Mouse (Mus musculus): ENCODE results near the gene Arrb1. TPM values are rescaled to one million over a fixed set of nuclear protein-coding genes. Genes with fewer than 3 reads are reported as not detected.

Gene Arrb1
- polyA plus RNA-seq, 1 experiment from 2014 or later: 5.3 TPM

DNA sequence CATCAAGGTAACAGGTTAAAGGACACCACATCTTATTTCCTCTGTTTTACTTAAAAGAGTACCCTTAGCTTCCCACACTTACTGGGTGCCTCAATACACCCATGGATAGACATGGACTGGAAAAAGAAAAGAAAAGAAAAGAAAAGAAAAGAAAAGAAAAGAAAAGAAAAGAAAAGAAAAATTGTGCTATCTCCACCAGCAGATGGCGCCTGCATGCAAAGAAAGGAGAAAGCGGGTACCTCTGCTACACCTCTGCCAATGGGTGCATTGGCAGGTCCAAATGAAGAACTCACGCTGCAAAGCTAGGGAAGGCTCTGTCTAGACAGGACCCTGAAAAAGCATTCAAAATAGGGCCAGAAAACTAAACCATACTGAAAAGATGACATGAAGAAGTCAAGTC lies 83.6 kb downstream of the Arrb1 start:
- H3K27ac ChIP-seq (ENCODE audit: low read depth, low read length): no peak overlapping the region
- H3K4me3 ChIP-seq (ENCODE audit: low read depth, low read length): no peak overlapping the region
- no peak for DNase-seq (ENCODE audit: low spot score)
- no peaks in the 10 kb centered on the region for H3K36me3 ChIP-seq (ENCODE audit: control insufficient read depth, insufficient read depth, low read length)
- no peak for ATAC-seq (ENCODE audit: insufficient read depth, low FRiP score, low TSS enrichment)
- no peaks in the 10 kb centered on the region for H3K9me3 ChIP-seq (ENCODE audit: control insufficient read depth, low read length)
- no peak overlapping the region for H3K9ac ChIP-seq (ENCODE audit: low read length)
- H3K4me1 ChIP-seq (ENCODE audit: control insufficient read depth, insufficient read depth, low read length): 0 out of 2 replicates have a peak, but pooled peaks cover 2% of the 10 kb centered on the region
- 12% methylated on average over 3 of the region's 3 CpGs for WGBS
- no peaks in the 10 kb centered on the region for H3K27me3 ChIP-seq (ENCODE audit: control insufficient read depth, insufficient read depth, low read length)
- no peak overlapping the region for H3K4me2 ChIP-seq (ENCODE audit: low read depth)

DNA sequence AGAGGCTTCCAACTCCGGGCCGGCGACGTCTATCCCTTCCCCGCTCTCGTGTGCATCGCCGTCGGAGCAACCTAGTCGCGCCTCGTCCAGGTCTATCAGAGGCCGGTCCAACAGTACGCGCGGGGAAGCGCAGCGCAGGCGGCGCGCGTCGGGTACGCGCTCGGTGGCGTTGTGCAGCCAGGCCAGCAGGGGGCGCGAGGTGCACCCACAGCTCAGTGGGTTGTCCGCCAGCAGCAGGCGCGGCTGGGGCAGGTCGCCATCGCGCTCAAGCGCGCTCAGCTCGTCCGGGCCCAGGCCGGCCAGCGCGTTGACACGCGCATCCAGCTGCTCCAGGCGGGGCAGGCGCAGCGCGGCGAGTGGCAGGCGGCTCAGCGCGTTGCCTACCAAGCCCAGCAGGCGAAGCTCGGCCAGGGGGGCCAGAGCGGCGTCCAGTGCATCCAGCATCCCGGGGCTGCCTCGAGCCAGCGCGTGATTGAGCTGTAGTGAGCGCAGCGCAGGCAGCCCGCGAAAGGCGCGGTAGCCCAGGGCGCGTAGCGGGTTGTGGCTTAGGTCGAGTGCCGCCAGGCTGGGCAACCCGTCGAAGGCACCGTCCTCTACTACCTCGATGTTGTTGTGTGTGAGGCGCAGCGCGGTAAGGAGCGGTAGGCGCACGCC lies 90.6 kb downstream of the Arrb1 start:
- no peak overlapping the region for H3K27ac ChIP-seq (ENCODE audit: low read depth, low read length)

DNA sequence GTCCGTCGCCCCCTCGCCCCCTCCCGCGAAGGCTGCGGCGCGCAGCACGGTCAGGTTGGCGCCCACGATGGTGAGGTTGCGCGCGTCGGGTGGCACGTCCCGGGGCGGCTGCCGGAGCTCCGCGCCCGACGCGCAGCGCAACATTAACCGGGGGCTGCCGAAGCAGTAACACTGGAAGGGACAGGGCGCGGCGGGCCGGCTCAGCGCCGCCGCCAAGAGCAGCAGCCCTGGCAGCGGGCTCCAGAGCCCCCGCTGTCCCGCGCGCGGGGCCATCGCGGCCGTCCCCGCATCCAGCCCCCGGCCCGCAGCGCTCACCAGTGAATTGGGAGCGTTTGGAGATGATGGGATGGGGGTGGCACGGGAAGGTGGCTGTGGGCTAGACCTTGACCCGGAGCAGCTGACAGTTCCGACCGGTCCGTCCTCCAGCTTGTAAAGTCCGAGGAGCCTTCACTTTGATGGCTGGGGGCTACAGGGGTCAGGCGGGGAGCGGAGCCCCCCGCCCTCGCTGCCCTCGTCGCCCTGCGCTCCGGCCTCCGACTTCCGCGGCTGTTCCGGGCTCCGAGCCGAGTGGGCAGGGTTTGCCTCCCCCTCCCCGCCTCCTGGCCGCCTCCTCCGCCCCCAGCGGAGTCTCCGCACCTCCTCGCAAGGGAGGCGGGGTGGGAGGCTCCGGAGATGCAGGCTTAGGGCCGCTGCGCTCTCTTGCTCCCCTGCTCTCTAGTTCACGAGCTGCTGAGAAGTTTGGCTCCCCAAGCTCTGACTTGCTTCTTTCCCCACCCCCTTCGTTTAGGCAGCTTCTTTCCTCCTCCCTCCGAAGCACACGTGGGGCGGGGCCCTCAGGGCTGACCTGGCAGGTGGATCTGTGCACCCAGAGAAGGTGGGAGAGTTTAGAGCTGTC lies 91.4 kb downstream of the Arrb1 start, which contains the start of gene Tpbgl:
Tpbgl (minus strand) TSS at position 728 of the 895 bp plus-strand sequence.
- DNase-seq (ENCODE audit: low spot score) (peak; percentile 42), ATAC-seq (ENCODE audit: insufficient read depth, low FRiP score, low TSS enrichment) (0 out of 2 replicates have a peak, but pooled peaks have one; percentile 29)
- Histone ChIP-seq H3K27me3 (ENCODE audit: control insufficient read depth, insufficient read depth, low read length) (peaks cover 45% of the 10 kb centered on the region), H3K36me3 (ENCODE audit: control insufficient read depth, insufficient read depth, low read length) (no peaks in the 10 kb centered on the region), H3K27ac (ENCODE audit: low read depth, low read length) (no peak within 1 kb of the TSS), H3K9me3 (ENCODE audit: control insufficient read depth, low read length) (no peaks in the 10 kb centered on the region), H3K4me2 (ENCODE audit: low read depth) (peak within 1 kb of the TSS; percentile 83), H3K9ac (ENCODE audit: low read length) (peak within 1 kb of the TSS; percentile 61), H3K4me1 (ENCODE audit: control insufficient read depth, insufficient read depth, low read length) (peaks cover 21% of the 10 kb centered on the region), H3K4me3 (ENCODE audit: low read depth, low read length) (peak within 1 kb of the TSS; percentile 45)
- WGBS: under 1% methylated on average over 68 of the region's 83 CpGs

More for the DNA sequence above, 90.6 kb downstream of the Arrb1 start:
- Histone ChIP-seq H3K9ac (ENCODE audit: low read length) (peak overlapping the region; percentile 61), H3K36me3 (ENCODE audit: control insufficient read depth, insufficient read depth, low read length) (no peaks in the 10 kb centered on the region), H3K4me3 (ENCODE audit: low read depth, low read length) (peak overlapping the region; percentile 45), H3K4me2 (ENCODE audit: low read depth) (peak overlapping the region; percentile 83), H3K27me3 (ENCODE audit: control insufficient read depth, insufficient read depth, low read length) (peaks cover 45% of the 10 kb centered on the region), H3K9me3 (ENCODE audit: control insufficient read depth, low read length) (no peaks in the 10 kb centered on the region), H3K4me1 (ENCODE audit: control insufficient read depth, insufficient read depth, low read length) (peaks cover 21% of the 10 kb centered on the region)
- WGBS: under 1% methylated on average over 79 of the region's 81 CpGs
- ATAC-seq (ENCODE audit: insufficient read depth, low FRiP score, low TSS enrichment) (peak; percentile 84), DNase-seq (ENCODE audit: low spot score) (peak; percentile 90)

DNA sequence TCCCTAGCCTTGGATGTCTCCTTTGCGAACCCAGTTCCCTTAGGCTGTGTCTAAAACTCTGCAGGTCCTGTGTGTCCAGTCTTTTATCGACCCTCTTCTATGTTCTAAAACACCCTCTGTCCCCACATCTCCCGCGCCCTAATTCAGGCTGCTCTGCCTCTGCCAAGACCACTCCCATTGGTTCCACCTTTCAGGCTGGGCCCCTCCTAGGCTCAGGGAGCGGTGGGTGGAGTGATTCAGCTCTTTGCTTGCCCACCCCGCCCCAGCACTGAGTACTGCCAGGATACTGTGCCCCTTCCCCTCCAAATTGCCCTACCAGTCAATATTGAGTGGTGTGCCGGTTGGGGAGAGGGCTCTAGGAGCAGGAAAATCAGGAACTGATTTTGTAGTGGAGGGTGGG lies 92.1 kb downstream of the Arrb1 start:
- 2% methylated on average over 7 of the region's 7 CpGs for WGBS
- H3K9ac ChIP-seq (ENCODE audit: low read length): no peak overlapping the region
- peak overlapping the region; percentile 83 for H3K4me2 ChIP-seq (ENCODE audit: low read depth)
- no peaks in the 10 kb centered on the region for H3K36me3 ChIP-seq (ENCODE audit: control insufficient read depth, insufficient read depth, low read length)
- no peaks in the 10 kb centered on the region for H3K9me3 ChIP-seq (ENCODE audit: control insufficient read depth, low read length)
- no peak overlapping the region for H3K27ac ChIP-seq (ENCODE audit: low read depth, low read length)
- H3K4me1 ChIP-seq (ENCODE audit: control insufficient read depth, insufficient read depth, low read length): peaks cover 19% of the 10 kb centered on the region
- DNase-seq (ENCODE audit: low spot score): no peak
- no peak overlapping the region for H3K4me3 ChIP-seq (ENCODE audit: low read depth, low read length)
- no peak for ATAC-seq (ENCODE audit: insufficient read depth, low FRiP score, low TSS enrichment)
- peaks cover 45% of the 10 kb centered on the region for H3K27me3 ChIP-seq (ENCODE audit: control insufficient read depth, insufficient read depth, low read length)

GRCm38 (mm10) chr7:99632286-99632685 lies 97.0 kb downstream of the Arrb1 start:
- WGBS: 17% methylated on average over 6 of the region's 6 CpGs
- Histone ChIP-seq H3K9ac (ENCODE audit: low read length) (no peak overlapping the region), H3K4me2 (ENCODE audit: low read depth) (no peak overlapping the region), H3K36me3 (ENCODE audit: control insufficient read depth, insufficient read depth, low read length) (no peaks in the 10 kb centered on the region), H3K4me1 (ENCODE audit: control insufficient read depth, insufficient read depth, low read length) (no peaks in the 10 kb centered on the region), H3K27ac (ENCODE audit: low read depth, low read length) (no peak overlapping the region), H3K4me3 (ENCODE audit: low read depth, low read length) (no peak overlapping the region), H3K9me3 (ENCODE audit: control insufficient read depth, low read length) (no peaks in the 10 kb centered on the region), H3K27me3 (ENCODE audit: control insufficient read depth, insufficient read depth, low read length) (peaks cover 13% of the 10 kb centered on the region)
- DNase-seq (ENCODE audit: low spot score) (no peak), ATAC-seq (ENCODE audit: insufficient read depth, low FRiP score, low TSS enrichment) (no peak)

- H3K4me3 ChIP-seq (ENCODE audit: low read depth, low read length): no peak overlapping the region
- no peaks in the 10 kb centered on the region for H3K9me3 ChIP-seq (ENCODE audit: control insufficient read depth, low read length)
- no peak overlapping the region for H3K27ac ChIP-seq (ENCODE audit: low read depth, low read length)
- H3K36me3 ChIP-seq (ENCODE audit: control insufficient read depth, insufficient read depth, low read length): no peaks in the 10 kb centered on the region
- ATAC-seq (ENCODE audit: insufficient read depth, low FRiP score, low TSS enrichment): no peak
- 73% methylated on average over 8 of the region's 8 CpGs for WGBS
- no peak for DNase-seq (ENCODE audit: low spot score)
- H3K4me2 ChIP-seq (ENCODE audit: low read depth): no peak overlapping the region
- H3K4me1 ChIP-seq (ENCODE audit: control insufficient read depth, insufficient read depth, low read length): no peaks in the 10 kb centered on the region
- no peak overlapping the region for H3K9ac ChIP-seq (ENCODE audit: low read length)
- no peaks in the 10 kb centered on the region for H3K27me3 ChIP-seq (ENCODE audit: control insufficient read depth, insufficient read depth, low read length)
These were observed 98.8 kb downstream of the Arrb1 start for GRCm38 (mm10) chr7:99633966-99634665.

GRCm38 (mm10) chr7:99641245-99641644 lies 106.0 kb downstream of the Arrb1 start:
- no peaks in the 10 kb centered on the region for H3K27me3 ChIP-seq (ENCODE audit: control insufficient read depth, insufficient read depth, low read length)
- ATAC-seq (ENCODE audit: insufficient read depth, low FRiP score, low TSS enrichment) (no peak), DNase-seq (ENCODE audit: low spot score) (no peak)
- H3K27ac ChIP-seq (ENCODE audit: low read depth, low read length): no peak overlapping the region
- H3K9me3 ChIP-seq (ENCODE audit: control insufficient read depth, low read length): no peaks in the 10 kb centered on the region
- H3K4me1 ChIP-seq (ENCODE audit: control insufficient read depth, insufficient read depth, low read length): no peaks in the 10 kb centered on the region
- WGBS: 65% methylated on average over 4 of the region's 4 CpGs
- no peak overlapping the region for H3K9ac ChIP-seq (ENCODE audit: low read length)
- H3K4me2 ChIP-seq (ENCODE audit: low read depth): no peak overlapping the region
- no peaks in the 10 kb centered on the region for H3K36me3 ChIP-seq (ENCODE audit: control insufficient read depth, insufficient read depth, low read length)
- H3K4me3 ChIP-seq (ENCODE audit: low read depth, low read length): no peak overlapping the region

DNA sequence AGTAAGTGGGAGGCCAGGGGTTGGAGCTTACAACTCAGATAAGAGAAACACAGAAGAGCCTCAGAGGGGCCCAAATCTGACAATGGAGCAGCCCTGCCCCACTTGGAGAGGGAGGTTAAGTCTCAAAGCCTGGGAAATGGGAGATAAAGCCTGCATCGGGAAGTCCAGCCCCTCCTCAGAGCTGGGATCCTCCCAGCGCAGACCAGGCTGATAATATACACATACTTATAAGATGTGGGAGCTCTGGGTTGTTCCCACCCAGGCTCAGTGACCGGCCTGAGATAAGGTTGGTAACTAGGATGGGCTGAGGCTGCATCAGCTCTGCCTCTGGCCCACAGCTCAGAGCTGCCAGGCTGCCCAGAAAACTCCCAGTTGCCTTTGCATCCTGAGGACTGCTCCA lies 106.8 kb downstream of the Arrb1 start:
- no peak for ATAC-seq (ENCODE audit: insufficient read depth, low FRiP score, low TSS enrichment)
- Histone ChIP-seq H3K4me3 (ENCODE audit: low read depth, low read length) (no peak overlapping the region), H3K36me3 (ENCODE audit: control insufficient read depth, insufficient read depth, low read length) (no peaks in the 10 kb centered on the region)

More for the DNA sequence above, 106.8 kb downstream of the Arrb1 start:
- Histone ChIP-seq H3K4me1 (ENCODE audit: control insufficient read depth, insufficient read depth, low read length) (no peaks in the 10 kb centered on the region), H3K9me3 (ENCODE audit: control insufficient read depth, low read length) (no peaks in the 10 kb centered on the region), H3K9ac (ENCODE audit: low read length) (no peak overlapping the region), H3K4me2 (ENCODE audit: low read depth) (no peak overlapping the region), H3K27ac (ENCODE audit: low read depth, low read length) (no peak overlapping the region), H3K27me3 (ENCODE audit: control insufficient read depth, insufficient read depth, low read length) (no peaks in the 10 kb centered on the region)
- no peak for DNase-seq (ENCODE audit: low spot score)
- 73% methylated on average over 3 of the region's 3 CpGs for WGBS

Data from neural tube, embryonic 11.5 days (tissue).